Mouse (Mus musculus): Measurements from ENCODE around the gene Msh6.

DNA sequence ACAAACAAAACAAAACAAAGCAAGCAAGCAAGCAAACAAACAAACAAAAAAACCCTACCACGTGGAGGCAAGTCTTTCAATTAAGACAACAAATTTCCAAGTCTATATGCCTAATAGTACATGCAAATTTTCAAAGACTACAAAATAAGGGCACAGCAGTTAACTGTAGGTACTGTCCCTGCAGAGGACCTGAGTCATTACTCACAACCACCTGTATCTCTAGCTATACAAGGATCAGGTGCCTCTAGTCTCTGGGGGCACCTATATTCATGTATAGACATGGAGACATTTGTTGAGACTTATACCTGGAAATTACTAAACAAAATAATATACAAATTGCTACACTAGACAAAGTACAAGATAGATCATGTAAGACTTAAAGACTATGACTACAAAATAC is 49.1 kb downstream of the Msh6 start:
- TF ChIP-seq CTCF (conservative IDR thresholded peaks at IDR 0.05 in 1 of 2, IDR thresholded peaks at IDR 0.05 in 1 of 2; ENCODE audit: low read depth in 2 of 2, low read length in 2 of 2) (no peak), UBTF (IDR thresholded peaks at IDR 0.05; ENCODE audit: low read depth, low read length) (no peak)

Data from CH12.LX (cell line).